Mouse (Mus musculus): ENCODE measurements around the gene Pcgf1.
A peak's percentile ranks its signal among the peaks of the same experiment; 100 is the strongest.

Gene Pcgf1

GRCm38 (mm10) chr6:83066441-83066840, 11.2 kb upstream of the Pcgf1 start:
- DNase-seq = no peak

- no peak for DNase-seq
These were observed 9.4 kb upstream of the Pcgf1 start for GRCm38 (mm10) chr6:83068221-83068620.

GRCm38 (mm10) chr6:83068706-83069487, 8.8 kb upstream of the Pcgf1 start:
- DNase-seq = peak; percentile 37

- DNase-seq = no peak
These were observed 8.0 kb upstream of the Pcgf1 start for GRCm38 (mm10) chr6:83069488-83070246.

GRCm38 (mm10) chr6:83070247-83070310, 7.6 kb upstream of the Pcgf1 start, which contains the start of gene Tlx2:
TSS of gene Tlx2 (minus strand) at chr6:83070293.
- no peak for DNase-seq

- no peak for DNase-seq
These were observed 7.1 kb upstream of the Pcgf1 start for GRCm38 (mm10) chr6:83070311-83071219.

- no peak for DNase-seq
These were observed 6.4 kb upstream of the Pcgf1 start for GRCm38 (mm10) chr6:83071220-83071619.

GRCm38 (mm10) chr6:83074979-83075378, 2.7 kb upstream of the Pcgf1 start:
- no peak for DNase-seq

GRCm38 (mm10) chr6:83078324-83078858, 722 bp downstream of the Pcgf1 start:
- peak; percentile 100 for DNase-seq

GRCm38 (mm10) chr6:83080210-83080609, 2.5 kb downstream of the Pcgf1 start:
- DNase-seq = no peak

- no peak for DNase-seq
These were observed 5.8 kb downstream of the Pcgf1 start for GRCm38 (mm10) chr6:83083497-83083896.

GRCm38 (mm10) chr6:83084477-83084876, 6.8 kb downstream of the Pcgf1 start:
- no peak for DNase-seq

GRCm38 (mm10) chr6:83086121-83087035, 8.7 kb downstream of the Pcgf1 start, which contains the start of gene Lbx2:
TSS of gene Lbx2 (plus strand) at chr6:83086367.
- peak; percentile 25 for DNase-seq

GRCm38 (mm10) chr6:83087205-83087925, 9.7 kb downstream of the Pcgf1 start:
- DNase-seq = peak; percentile 63

- no peak for DNase-seq
These were observed 10.2 kb downstream of the Pcgf1 start for GRCm38 (mm10) chr6:83087926-83088260.

GRCm38 (mm10) chr6:83092416-83093127, 14.9 kb downstream of the Pcgf1 start:
- peak; percentile 82 for DNase-seq

- no peak for DNase-seq
These were observed 18.3 kb downstream of the Pcgf1 start for GRCm38 (mm10) chr6:83095968-83096367.

GRCm38 (mm10) chr6:83098411-83098810, 20.7 kb downstream of the Pcgf1 start:
- DNase-seq = peak; percentile 64

- peak; percentile 93 for DNase-seq
These were observed 23.6 kb downstream of the Pcgf1 start, which contains the start of the genes Ccdc142 and Gm42688 for GRCm38 (mm10) chr6:83101316-83101687. TSS of gene Ccdc142 (plus strand) at chr6:83101601. TSS of gene Gm42688 (plus strand) at chr6:83101617.

- DNase-seq = peak; percentile 83
These were observed 24.3 kb downstream of the Pcgf1 start for GRCm38 (mm10) chr6:83101688-83102556.

All from kidney, postnatal 10 days (tissue).